ENCODE assay signal across 9 mouse cellular contexts in the genomic region with DNA sequence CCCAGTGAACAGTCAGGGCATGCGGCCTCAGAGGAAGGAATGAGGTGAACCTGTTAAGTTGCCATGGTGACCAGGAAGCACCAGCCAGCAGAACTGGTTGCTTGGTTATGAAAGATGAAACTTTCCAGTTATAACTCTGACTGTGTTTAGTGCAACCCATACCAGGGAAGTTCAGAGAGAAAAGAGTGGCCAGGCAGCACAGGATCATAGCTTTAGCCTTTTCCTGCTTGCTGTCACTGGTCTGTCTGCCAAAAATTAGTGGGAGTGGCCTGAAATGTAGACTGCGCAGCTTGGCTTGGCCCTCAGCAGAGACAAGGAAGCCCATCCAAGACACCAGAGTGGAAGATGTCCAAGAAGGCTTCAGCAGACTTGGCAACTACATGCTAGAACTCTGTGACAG.
DNase-seq lines count a peak whose midpoint lies in the region; ATAC-seq lines count a peak whose summit lies in the region.
"Had no signal": no experiment of that assay in that cellular context is flagged by ENCODE, and none has a peak within 500 bp of the region (broad histone marks: within the 10 kb centered on the region; RNA-seq: fewer than 3 reads in every experiment).

No protein-coding gene starts in this region.

- H3K27me3 ChIP-seq in midbrain, embryonic 16.5 days (ENCODE audit: control insufficient read depth, insufficient read depth, low read depth, low read length), result no peaks in the 10 kb centered on the region
- no peaks in the 10 kb centered on the region for H3K27me3 ChIP-seq in midbrain, embryonic 11.5 days (ENCODE audit: control insufficient read depth, insufficient read depth, low read length)
- H3K27me3 ChIP-seq: embryonic facial prominence, embryonic 12.5 days had no signal

- H3K9me3 ChIP-seq in midbrain, embryonic 16.5 days (replicated peaks; ENCODE audit: control insufficient read depth, low read length, poor library complexity, severe bottlenecking), result no peaks in the 10 kb centered on the region
- no peaks in the 10 kb centered on the region for H3K9me3 ChIP-seq in midbrain, embryonic 11.5 days (ENCODE audit: control insufficient read depth, low read length)
- H3K9me3 ChIP-seq: embryonic facial prominence, embryonic 12.5 days had no signal

- DNase-seq in cerebellum, adult 8-10 months, result no peak
- no peak for DNase-seq in midbrain, embryonic 11.5 days (ENCODE audit: low spot score, missing footprints)
- DNase-seq in gastrocnemius, adult 18-20 months (ENCODE audit: low spot score), result peak; percentile 90
- DNase-seq in kidney, postnatal 25 days, result peak; percentile 53 to 61
- DNase-seq in ovary, postnatal 36 days (ENCODE audit: low spot score), result peak; percentile 40
- DNase-seq in thymus, adult 18-20 months, result no peak

- H3K4me3 ChIP-seq in midbrain, embryonic 16.5 days (ENCODE audit: low read depth, low read length), result no peak overlapping the region
- H3K4me3 ChIP-seq in midbrain, embryonic 11.5 days (ENCODE audit: low read depth, low read length), result no peak overlapping the region
- H3K4me3 ChIP-seq: embryonic facial prominence, embryonic 12.5 days had no signal

- H3K4me2 ChIP-seq in midbrain, embryonic 16.5 days (ENCODE audit: low read length), result no peak overlapping the region
- H3K4me2 ChIP-seq in midbrain, embryonic 11.5 days, result no peak overlapping the region
- H3K4me2 ChIP-seq: embryonic facial prominence, embryonic 12.5 days had no signal

- H3K4me1 ChIP-seq in midbrain, embryonic 16.5 days (ENCODE audit: control insufficient read depth, insufficient read depth, low read length), result peaks cover 4% of the 10 kb centered on the region; the same call in 1 of the 2 replicates
- H3K4me1 ChIP-seq in midbrain, embryonic 11.5 days (ENCODE audit: control insufficient read depth, insufficient read depth, low read length), result no peaks in the 10 kb centered on the region
- H3K4me1 ChIP-seq: embryonic facial prominence, embryonic 12.5 days had no signal

- no peak overlapping the region for H3K9ac ChIP-seq in midbrain, embryonic 16.5 days (ENCODE audit: low read depth, low read length)
- H3K9ac ChIP-seq in midbrain, embryonic 11.5 days (ENCODE audit: low read length), result no peak overlapping the region
- H3K9ac ChIP-seq: embryonic facial prominence, embryonic 12.5 days had no signal

- H3K27ac ChIP-seq in midbrain, embryonic 16.5 days (ENCODE audit: low read length), result no peak overlapping the region
- H3K27ac ChIP-seq in midbrain, embryonic 11.5 days (ENCODE audit: low read depth, low read length), result no peak overlapping the region
- H3K27ac ChIP-seq: embryonic facial prominence, embryonic 12.5 days had no signal

- no peaks in the 10 kb centered on the region for H3K36me3 ChIP-seq in midbrain, embryonic 16.5 days (ENCODE audit: control insufficient read depth, insufficient read depth, low read length)
- no peaks in the 10 kb centered on the region for H3K36me3 ChIP-seq in midbrain, embryonic 11.5 days (ENCODE audit: control insufficient read depth, insufficient read depth, low read length)
- H3K36me3 ChIP-seq: embryonic facial prominence, embryonic 12.5 days had no signal

- WGBS in midbrain, embryonic 16.5 days, result 58% methylated on average over 2 of the region's 2 CpGs
- 80% methylated on average over 2 of the region's 2 CpGs for WGBS in midbrain, embryonic 11.5 days

- ATAC-seq in cerebellum, adult (ENCODE audit: insufficient number of reproducible peaks, low FRiP score, low TSS enrichment), result 0 out of 2 replicates have a peak, but pooled peaks have one; percentile 22
- ATAC-seq in midbrain, embryonic 16.5 days, result peak; percentile 67; the same call in 1 of the 2 replicates
- ATAC-seq in midbrain, embryonic 11.5 days (ENCODE audit: low FRiP score), result no peak

Comparison
In these comparisons a context has a peak if more than half of its experiments do, and no peak if none do; other contexts are left out.
1. DNase-seq: peak in gastrocnemius, adult 18-20 months (single experiment), kidney, postnatal 25 days (2 of 2) and ovary, postnatal 36 days (single experiment); none in cerebellum, adult 8-10 months (single experiment), midbrain, embryonic 11.5 days (single experiment) and thymus, adult 18-20 months (0 of 2).